Mouse (Mus musculus) ovary, postnatal 14 days (tissue): ENCODE measurements at regions not wholly inside any gene's neighbourhood (a gene's known extent, or its start where the extent isn't known, plus 50 kb on each side); places are given as distances from the start of the nearest gene placed in this dataset.

Source experiments
- DNase-seq: peaks from one replicate; pipeline ENCODE4 v3.0.0; 2022; ENCODE audit warnings: low spot score

- DNase-seq, result no peak
These were observed 173.0 kb downstream of the Rab11fip4 start for GRCm38 (mm10) chr11:79764026-79764425.

- no peak for DNase-seq
These were observed 171.6 kb downstream of the Rab11fip4 start for GRCm38 (mm10) chr11:79762654-79763053.

GRCm38 (mm10) chr11:79762027-79762426 is 171.0 kb downstream of the Rab11fip4 start:
- no peak for DNase-seq

- DNase-seq, result no peak
These were observed 169.5 kb downstream of the Rab11fip4 start for GRCm38 (mm10) chr11:79760533-79760932.

GRCm38 (mm10) chr11:79758281-79758680 is 167.3 kb downstream of the Rab11fip4 start:
- DNase-seq, result no peak

- DNase-seq, result no peak
These were observed 166.6 kb downstream of the Rab11fip4 start for GRCm38 (mm10) chr11:79757513-79758071.

GRCm38 (mm10) chr11:79756305-79756846 is 165.4 kb downstream of the Rab11fip4 start:
- no peak for DNase-seq

GRCm38 (mm10) chr11:79753491-79753890 is 162.5 kb downstream of the Rab11fip4 start:
- no peak for DNase-seq

- no peak for DNase-seq
These were observed 161.9 kb downstream of the Rab11fip4 start for GRCm38 (mm10) chr11:79752717-79753480.

GRCm38 (mm10) chr11:79751751-79752716 is 161.0 kb downstream of the Rab11fip4 start:
- DNase-seq, result no peak

GRCm38 (mm10) chr11:79750943-79751342 is 159.9 kb downstream of the Rab11fip4 start:
- no peak for DNase-seq

GRCm38 (mm10) chr11:79749755-79750434 is 158.9 kb downstream of the Rab11fip4 start:
- no peak for DNase-seq

GRCm38 (mm10) chr11:79749141-79749540 is 158.1 kb downstream of the Rab11fip4 start:
- no peak for DNase-seq

GRCm38 (mm10) chr11:79748606-79749125 is 157.7 kb downstream of the Rab11fip4 start:
- DNase-seq, result no peak

- no peak for DNase-seq
These were observed 156.8 kb downstream of the Rab11fip4 start for GRCm38 (mm10) chr11:79747801-79748200.
